Mouse (Mus musculus): ENCODE measurements around the gene Gcgr. TPM values are rescaled to one million over a fixed set of nuclear protein-coding genes. Genes with fewer than 3 reads are reported as not detected.

Gene Gcgr
- total and polyA plus RNA-seq, 2 experiments from 2014 or later: 0.22 TPM; not detected in 1

GRCm38 (mm10) chr11:120490291-120491046 is 40.0 kb upstream of the Gcgr start:
- Histone ChIP-seq H3K4me2 (ENCODE audit: low read depth) (peak overlapping the region; percentile 96; the same call in 1 of the 2 replicates), H3K4me3 (ENCODE audit: low read depth, low read length) (no peak overlapping the region; the same call in 1 of the 2 replicates), H3K27me3 (ENCODE audit: insufficient read depth, low read length) (no peaks in the 10 kb centered on the region), H3K36me3 (ENCODE audit: insufficient read depth) (peaks cover 43% of the 10 kb centered on the region), H3K9ac (no peak overlapping the region), H3K27ac (ENCODE audit: low read depth, low read length) (no peak overlapping the region), H3K4me1 (ENCODE audit: insufficient read depth) (peaks cover 23% of the 10 kb centered on the region), H3K9me3 (ENCODE audit: low read length) (no peaks in the 10 kb centered on the region)
- 28% methylated on average over 4 of the region's 4 CpGs for WGBS
- no peak for TF ChIP-seq CTCF (IDR thresholded peaks at IDR 0.05; ENCODE audit: low read depth)
- no peak for DNase-seq
- ATAC-seq: no peak

GRCm38 (mm10) chr11:120491317-120492023 is 39.0 kb upstream of the Gcgr start, which contains the start of gene Slc25a10:
Gene Slc25a10, plus strand, starts transcription at chr11:120491840.
- Histone ChIP-seq H3K9me3 (ENCODE audit: low read length) (no peaks in the 10 kb centered on the region), H3K4me2 (ENCODE audit: low read depth) (peak within 1 kb of the TSS; percentile 96), H3K9ac (peak within 1 kb of the TSS; percentile 68), H3K4me1 (ENCODE audit: insufficient read depth) (peaks cover 17% of the 10 kb centered on the region), H3K36me3 (ENCODE audit: insufficient read depth) (peaks cover 52% of the 10 kb centered on the region), H3K27me3 (ENCODE audit: insufficient read depth, low read length) (no peaks in the 10 kb centered on the region), H3K27ac (ENCODE audit: low read depth, low read length) (peak within 1 kb of the TSS; percentile 48), H3K4me3 (ENCODE audit: low read depth, low read length) (peak within 1 kb of the TSS; percentile 62)
- DNase-seq: peak; percentile 84
- peak; percentile 85 for ATAC-seq
- no peak for TF ChIP-seq CTCF (IDR thresholded peaks at IDR 0.05; ENCODE audit: low read depth)
- WGBS: 0% methylated on average over 35 of the region's 35 CpGs

- DNase-seq: peak; percentile 65
- ATAC-seq: peak; percentile 36
- Histone ChIP-seq H3K4me1 (ENCODE audit: insufficient read depth) (peaks cover 17% of the 10 kb centered on the region), H3K9me3 (ENCODE audit: low read length) (no peaks in the 10 kb centered on the region), H3K4me3 (ENCODE audit: low read depth, low read length) (peak overlapping the region; percentile 62), H3K27me3 (ENCODE audit: insufficient read depth, low read length) (no peaks in the 10 kb centered on the region), H3K9ac (peak overlapping the region; percentile 68), H3K27ac (ENCODE audit: low read depth, low read length) (peak overlapping the region; percentile 48), H3K4me2 (ENCODE audit: low read depth) (peak overlapping the region; percentile 96), H3K36me3 (ENCODE audit: insufficient read depth) (peaks cover 55% of the 10 kb centered on the region)
- TF ChIP-seq CTCF (IDR thresholded peaks at IDR 0.05; ENCODE audit: low read depth): peak; percentile 49
- WGBS: 2% methylated on average over 48 of the region's 48 CpGs
Observed at GRCm38 (mm10) chr11:120492024-120492877, 38.2 kb upstream of the Gcgr start.

GRCm38 (mm10) chr11:120492878-120493203 is 37.7 kb upstream of the Gcgr start:
- WGBS: 12% methylated on average over 3 of the region's 3 CpGs
- H3K36me3 ChIP-seq (ENCODE audit: insufficient read depth): peaks cover 54% of the 10 kb centered on the region
- DNase-seq (no peak), ATAC-seq (no peak)
- peak overlapping the region; percentile 68 for H3K9ac ChIP-seq
- peak overlapping the region; percentile 62 for H3K4me3 ChIP-seq (ENCODE audit: low read depth, low read length)
- peak overlapping the region; percentile 96 for H3K4me2 ChIP-seq (ENCODE audit: low read depth)
- no peaks in the 10 kb centered on the region for H3K9me3 ChIP-seq (ENCODE audit: low read length)
- no peak for TF ChIP-seq CTCF (IDR thresholded peaks at IDR 0.05; ENCODE audit: low read depth)
- peak overlapping the region; percentile 48; the same call in 1 of the 2 replicates for H3K27ac ChIP-seq (ENCODE audit: low read depth, low read length)
- H3K27me3 ChIP-seq (ENCODE audit: insufficient read depth, low read length): no peaks in the 10 kb centered on the region
- H3K4me1 ChIP-seq (ENCODE audit: insufficient read depth): peaks cover 17% of the 10 kb centered on the region

GRCm38 (mm10) chr11:120493351-120493750 is 37.1 kb upstream of the Gcgr start:
- DNase-seq: no peak
- WGBS: 42% methylated on average over 3 of the region's 3 CpGs
- Histone ChIP-seq H3K27me3 (ENCODE audit: insufficient read depth, low read length) (no peaks in the 10 kb centered on the region), H3K36me3 (ENCODE audit: insufficient read depth) (peaks cover 54% of the 10 kb centered on the region), H3K27ac (ENCODE audit: low read depth, low read length) (peak overlapping the region; percentile 48; the same call in 1 of the 2 replicates), H3K4me3 (ENCODE audit: low read depth, low read length) (peak overlapping the region; percentile 62), H3K9me3 (ENCODE audit: low read length) (no peaks in the 10 kb centered on the region), H3K4me2 (ENCODE audit: low read depth) (peak overlapping the region; percentile 96), H3K9ac (peak overlapping the region; percentile 68), H3K4me1 (ENCODE audit: insufficient read depth) (peaks cover 17% of the 10 kb centered on the region)
- no peak for ATAC-seq
- no peak for TF ChIP-seq CTCF (IDR thresholded peaks at IDR 0.05; ENCODE audit: low read depth)

GRCm38 (mm10) chr11:120493911-120494310 is 36.6 kb upstream of the Gcgr start:
- 85% methylated on average over 3 of the region's 3 CpGs for WGBS
- no peak for TF ChIP-seq CTCF (IDR thresholded peaks at IDR 0.05; ENCODE audit: low read depth)
- Histone ChIP-seq H3K4me1 (ENCODE audit: insufficient read depth) (peaks cover 17% of the 10 kb centered on the region), H3K27ac (ENCODE audit: low read depth, low read length) (no peak overlapping the region), H3K9ac (no peak overlapping the region), H3K9me3 (ENCODE audit: low read length) (no peaks in the 10 kb centered on the region), H3K27me3 (ENCODE audit: insufficient read depth, low read length) (no peaks in the 10 kb centered on the region), H3K4me2 (ENCODE audit: low read depth) (no peak overlapping the region), H3K36me3 (ENCODE audit: insufficient read depth) (peaks cover 52% of the 10 kb centered on the region), H3K4me3 (ENCODE audit: low read depth, low read length) (no peak overlapping the region)
- DNase-seq (no peak), ATAC-seq (no peak)
